Mouse (Mus musculus) bone marrow, adult 2 months (tissue): ENCODE data around the gene Paqr6. TPM values are rescaled to one million over a fixed set of nuclear protein-coding genes. Genes with fewer than 3 reads are reported as not detected.
A peak's percentile ranks its signal among the peaks of the same experiment; 100 is the strongest.
"Not testable (repeated sequence)": the region's sequence is repeated elsewhere in the genome, so short reads cannot be mapped to it uniquely, and the experiment has no call there.

Source experiments
- H3K27ac ChIP-seq: fragments of 200-500 bp; 2 replicates; pipeline ENCODE4 v1.5.1; 2012; ENCODE audit warnings: low read depth, mild to moderate bottlenecking, control low read depth, inconsistent platforms, low read length; ENCODE audit not compliant: control insufficient read depth, poor library complexity, insufficient read depth
- H3K4me1 ChIP-seq: fragments of 200-500 bp; 2 replicates; pipeline ENCODE4 v1.6.1; 2011; ENCODE audit warnings: low read length; ENCODE audit not compliant: control insufficient read depth, insufficient read depth
- H3K4me3 ChIP-seq: fragments of 200-500 bp; replicated peaks from 2 replicates; pipeline ENCODE3; 2011; ENCODE audit warnings: mild to moderate bottlenecking, low read depth, low read length, control low read depth; ENCODE audit not compliant: control insufficient read depth
- CTCF ChIP-seq: fragments of 200-500 bp; IDR thresholded peaks from 2 replicates; pipeline ENCODE4 v1.5.1; 2011; ENCODE audit warnings: low read length, control low read depth; ENCODE audit not compliant: control insufficient read depth, insufficient read depth
- POLR2A ChIP-seq: fragments of 200-500 bp; IDR thresholded peaks from 2 replicates; pipeline ENCODE4 v1.6.1; 2011; ENCODE audit warnings: low read depth, mild to moderate bottlenecking, control low read depth, low read length, borderline replicate concordance; ENCODE audit not compliant: control insufficient read depth
- WGBS: fragments of 180-500 bp; shearing (Covaris S2); methylation state at CpG from one replicate; pipeline ENCODE4 v1.1.7; 2018; 5-methylcytosine and 5-hydroxymethylcytosine counted together
- polyA plus RNA-seq: library from polyadenylated mRNA; stranded (reverse); fragments of >200 nt; gene quantifications from 2 replicates; pipeline ENCODE4 v1.2.4, GENCODE M21; 2011; ENCODE audit warnings: low replicate concordance; ENCODE audit not compliant: missing spikeins, insufficient read depth, insufficient read length

The Paqr6 gene
- polyA plus RNA-seq, 1 experiment: 3.6 TPM

DNA sequence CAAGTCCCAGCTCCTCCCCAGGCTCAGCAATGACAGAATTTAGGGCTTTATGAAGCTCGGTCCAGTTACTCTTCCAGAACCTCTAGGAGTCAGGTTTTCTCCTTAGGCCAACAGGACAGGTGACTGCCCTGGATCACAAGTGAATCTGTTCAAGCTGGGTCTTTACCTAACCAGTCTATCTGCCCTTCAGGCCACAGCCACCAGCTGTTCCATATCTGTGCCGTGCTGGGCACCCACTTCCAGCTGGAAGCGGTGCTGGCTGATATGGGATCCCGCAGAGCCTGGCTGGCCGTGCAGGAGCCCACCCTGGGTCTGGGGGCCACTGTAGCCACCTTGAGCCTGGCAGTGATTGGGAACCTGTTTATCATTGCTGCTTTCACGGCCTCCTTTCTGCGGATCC, 18.0 kb downstream of the Paqr6 start:
- H3K4me1 ChIP-seq, H3K4me3 ChIP-seq, H3K27ac ChIP-seq: not testable (repeated sequence)
- WGBS: 61% methylated on average over 3 of the region's 7 CpGs

DNA sequence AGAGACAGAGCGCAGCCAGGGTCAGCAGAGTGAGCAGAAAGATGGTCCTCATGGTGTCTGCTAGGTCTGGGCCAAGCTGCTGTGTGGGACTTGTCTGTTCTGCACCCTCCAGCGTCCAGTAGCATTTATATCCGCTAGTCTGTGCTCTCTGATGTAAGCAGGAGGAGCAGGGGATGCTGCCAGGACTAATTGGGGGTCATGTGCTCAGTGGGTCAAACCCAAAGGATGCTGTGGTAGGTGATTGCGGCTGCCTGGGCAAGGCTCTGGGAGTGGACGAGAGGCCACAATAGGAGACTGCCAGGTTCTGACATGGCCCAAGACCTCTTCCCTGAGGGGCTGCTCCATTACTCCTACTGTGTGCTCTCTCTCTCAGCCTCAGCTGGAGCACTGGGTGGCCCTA, 20.0 kb downstream of the Paqr6 start, which contains the start of gene Bglap:
TSS of gene Bglap (minus strand) at position 101 of the 400 bp plus-strand sequence.
- H3K27ac ChIP-seq: no peak within 1 kb of the TSS
- no peaks in the 10 kb centered on the region for H3K4me1 ChIP-seq
- WGBS: 81% methylated on average over 5 of the region's 5 CpGs
- TF ChIP-seq CTCF (no peak), POLR2A (no peak)
- no peak within 1 kb of the TSS for H3K4me3 ChIP-seq

DNA sequence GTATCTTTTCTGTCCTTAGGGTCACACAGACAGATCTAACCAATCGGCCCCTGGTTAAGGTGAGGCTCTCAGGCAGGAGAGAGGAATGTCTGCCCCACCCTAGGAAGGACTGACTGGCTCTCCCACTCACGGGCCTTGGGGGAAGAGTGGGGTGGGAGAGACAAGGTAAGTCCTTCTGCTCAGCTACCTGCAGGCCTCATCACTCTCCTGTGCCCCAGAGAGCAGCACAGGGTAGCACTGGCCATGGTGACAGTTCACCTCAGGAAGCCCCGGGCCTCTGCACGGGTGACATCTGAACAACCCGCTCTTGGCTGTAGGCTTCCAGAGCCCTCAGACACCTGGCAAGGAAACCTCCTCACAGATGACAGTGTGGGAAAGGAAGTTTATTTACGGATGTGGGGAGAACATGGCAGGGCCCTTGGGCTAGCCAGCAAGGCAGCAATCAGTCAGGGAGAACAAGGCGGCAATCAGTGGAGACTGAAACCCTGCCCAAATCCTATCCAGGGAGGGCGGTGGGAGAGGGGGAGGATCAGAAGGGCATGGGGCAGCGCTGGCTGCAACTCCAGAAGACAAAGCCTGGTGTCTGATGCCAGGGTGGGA, 29.5 kb downstream of the Paqr6 start:
- TF ChIP-seq POLR2A: no peak
- TF ChIP-seq CTCF: no peak
- WGBS: 78% methylated on average over 9 of the region's 9 CpGs
- Histone ChIP-seq H3K4me1 (peaks cover 1% of the 10 kb centered on the region; the same call in 1 of the 2 replicates), H3K4me3 (no peak overlapping the region), H3K27ac (no peak overlapping the region)

DNA sequence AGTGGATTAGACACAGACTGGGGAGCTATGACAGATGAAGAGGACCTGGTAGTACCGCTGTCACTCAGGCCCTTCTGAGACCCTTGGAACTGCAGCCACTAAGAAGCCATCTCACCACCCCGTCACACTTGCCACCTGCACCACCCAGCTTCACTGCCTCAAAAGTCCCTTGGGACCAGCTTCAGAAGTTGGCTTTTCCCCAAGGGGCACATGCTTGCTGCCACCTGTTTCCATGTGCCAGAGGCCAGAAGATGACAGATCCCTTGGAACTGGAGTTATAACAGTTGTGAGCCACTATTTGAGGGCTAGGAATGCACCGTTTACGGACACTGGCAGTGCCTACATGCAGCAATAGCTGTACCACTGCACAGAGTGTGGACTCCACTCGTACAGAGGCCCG, 30.9 kb downstream of the Paqr6 start:
- H3K4me3 ChIP-seq: peak overlapping the region; percentile 38
- peaks cover 1% of the 10 kb centered on the region; the same call in 1 of the 2 replicates for H3K4me1 ChIP-seq
- TF ChIP-seq POLR2A (no peak), CTCF (no peak)
- peak overlapping the region; percentile 52 for H3K27ac ChIP-seq
- WGBS: 77% methylated on average over 6 of the region's 6 CpGs

DNA sequence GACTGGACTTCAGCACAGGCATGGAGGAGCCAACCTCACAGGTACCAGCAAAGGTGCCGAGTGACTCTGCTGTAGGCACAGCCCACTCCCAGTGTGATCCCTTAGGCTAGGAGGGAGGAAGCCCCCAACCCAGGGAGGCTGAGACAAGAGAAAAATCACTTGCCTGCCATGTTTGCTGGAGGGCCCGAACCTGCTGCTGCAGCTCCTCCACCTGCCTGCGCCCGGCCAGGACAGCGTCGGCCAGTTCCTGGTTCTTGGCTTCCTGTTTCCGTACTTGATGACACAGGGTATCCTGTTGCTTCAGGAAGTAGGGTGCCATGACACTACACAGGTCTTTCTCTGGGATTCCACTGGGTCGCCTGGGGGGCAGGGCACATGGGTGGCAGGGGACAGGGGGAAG, 31.4 kb downstream of the Paqr6 start:
- peak overlapping the region; percentile 52 for H3K27ac ChIP-seq
- WGBS: 61% methylated on average over 8 of the region's 8 CpGs
- TF ChIP-seq CTCF (no peak), POLR2A (peak; percentile 29; the same call in 1 of the 2 replicates)
- H3K4me1 ChIP-seq: peaks cover 1% of the 10 kb centered on the region; the same call in 1 of the 2 replicates
- H3K4me3 ChIP-seq: peak overlapping the region; percentile 38

DNA sequence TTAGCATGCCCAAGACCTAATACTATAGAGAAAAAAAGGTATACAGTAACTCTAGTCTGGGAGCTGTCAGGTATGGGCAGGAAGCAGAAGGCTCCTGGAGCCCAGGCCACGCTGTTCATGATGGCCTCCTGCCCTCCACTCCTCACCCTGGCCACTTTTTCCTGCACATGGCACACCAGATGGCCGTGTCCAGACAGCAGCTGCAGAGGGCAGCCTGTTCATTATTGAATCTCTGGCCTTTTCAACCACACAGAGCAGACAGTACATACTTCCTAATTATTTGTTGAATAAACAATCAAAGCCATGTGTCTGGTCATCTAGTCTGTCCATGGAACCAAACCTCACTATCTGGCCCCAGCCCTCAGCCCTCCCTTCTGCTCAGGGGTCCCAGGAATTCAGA, 34.3 kb downstream of the Paqr6 start:
- TF ChIP-seq POLR2A: no peak
- no peak for TF ChIP-seq CTCF
- Histone ChIP-seq H3K4me1 (peaks cover 1% of the 10 kb centered on the region; the same call in 1 of the 2 replicates), H3K4me3 (no peak overlapping the region), H3K27ac (no peak overlapping the region)
- WGBS: 90% methylated on average over 2 of the region's 2 CpGs

DNA sequence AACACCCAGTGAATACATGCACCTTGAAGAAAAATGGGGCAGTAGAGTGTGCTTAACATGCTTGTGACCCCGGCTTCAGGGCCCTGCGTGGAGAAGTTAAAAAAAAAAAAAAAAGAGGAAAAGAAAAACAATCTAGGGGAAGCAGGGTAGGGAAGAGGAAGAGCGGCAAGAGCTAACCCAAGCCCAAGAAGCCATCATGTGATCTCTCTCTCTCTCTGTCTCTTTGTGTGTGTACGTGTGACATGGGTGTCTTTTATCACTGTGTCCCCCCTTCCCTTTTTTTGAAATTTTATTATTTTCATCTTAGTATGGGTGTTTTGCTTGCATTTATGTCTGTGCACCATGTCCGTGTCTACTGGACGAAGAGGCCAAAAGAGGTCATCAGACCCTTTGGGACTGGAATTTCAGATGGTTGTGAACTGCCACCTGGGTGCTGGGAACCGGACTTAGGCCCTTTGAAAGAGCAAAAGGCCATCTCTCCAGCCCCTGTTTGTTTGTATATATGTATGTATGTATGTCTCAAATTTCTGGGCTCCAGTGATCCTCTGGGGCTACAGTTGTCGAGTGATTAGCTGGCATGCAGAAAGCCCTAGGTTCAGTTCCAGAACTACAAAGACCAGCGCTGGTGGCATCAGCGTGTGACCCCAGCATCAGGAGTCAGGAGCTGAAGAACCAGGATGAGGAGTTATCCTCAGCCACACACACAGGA, 39.3 kb downstream of the Paqr6 start:
- H3K27ac ChIP-seq: no peak overlapping the region
- no peak for TF ChIP-seq CTCF
- TF ChIP-seq POLR2A: no peak
- WGBS: 76% methylated on average over 10 of the region's 10 CpGs
- H3K4me1 ChIP-seq: no peaks in the 10 kb centered on the region; the same call in 1 of the 2 replicates
- no peak overlapping the region for H3K4me3 ChIP-seq

DNA sequence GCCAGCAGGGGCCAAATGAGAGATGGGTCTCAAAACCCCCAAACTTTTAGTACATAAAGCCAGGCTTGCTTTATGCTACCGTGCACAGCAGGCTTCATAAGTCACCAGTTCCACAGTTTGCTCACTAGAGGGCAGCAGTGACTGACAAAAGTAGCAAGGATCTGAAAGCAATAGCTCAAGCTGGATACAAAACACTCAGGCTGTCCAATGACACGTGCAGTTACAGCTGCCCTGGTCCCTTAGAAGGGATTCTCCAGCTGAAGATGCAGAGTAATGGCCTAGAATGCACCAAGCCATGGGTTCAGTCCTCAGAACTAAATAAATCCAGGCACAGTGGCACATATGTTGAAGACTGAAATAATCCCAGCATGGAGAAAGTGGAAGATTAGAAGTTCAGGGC, 42.7 kb downstream of the Paqr6 start:
- Histone ChIP-seq H3K4me3 (no peak overlapping the region), H3K4me1 (peaks cover 2% of the 10 kb centered on the region; the same call in 1 of the 2 replicates), H3K27ac (no peak overlapping the region)
- WGBS: 2% methylated on average over 2 of the region's 2 CpGs
- TF ChIP-seq POLR2A: no peak
- TF ChIP-seq CTCF: peak; percentile 72
